Mouse (Mus musculus) kidney, adult 8-10 months (tissue): ENCODE results near the gene Gprin2.

ENCODE experiments used
- DNase-seq, 2 experiments: peaks; one replicate each; pipeline ENCODE4 v3.0.0; 2022

The Gprin2 gene

DNA sequence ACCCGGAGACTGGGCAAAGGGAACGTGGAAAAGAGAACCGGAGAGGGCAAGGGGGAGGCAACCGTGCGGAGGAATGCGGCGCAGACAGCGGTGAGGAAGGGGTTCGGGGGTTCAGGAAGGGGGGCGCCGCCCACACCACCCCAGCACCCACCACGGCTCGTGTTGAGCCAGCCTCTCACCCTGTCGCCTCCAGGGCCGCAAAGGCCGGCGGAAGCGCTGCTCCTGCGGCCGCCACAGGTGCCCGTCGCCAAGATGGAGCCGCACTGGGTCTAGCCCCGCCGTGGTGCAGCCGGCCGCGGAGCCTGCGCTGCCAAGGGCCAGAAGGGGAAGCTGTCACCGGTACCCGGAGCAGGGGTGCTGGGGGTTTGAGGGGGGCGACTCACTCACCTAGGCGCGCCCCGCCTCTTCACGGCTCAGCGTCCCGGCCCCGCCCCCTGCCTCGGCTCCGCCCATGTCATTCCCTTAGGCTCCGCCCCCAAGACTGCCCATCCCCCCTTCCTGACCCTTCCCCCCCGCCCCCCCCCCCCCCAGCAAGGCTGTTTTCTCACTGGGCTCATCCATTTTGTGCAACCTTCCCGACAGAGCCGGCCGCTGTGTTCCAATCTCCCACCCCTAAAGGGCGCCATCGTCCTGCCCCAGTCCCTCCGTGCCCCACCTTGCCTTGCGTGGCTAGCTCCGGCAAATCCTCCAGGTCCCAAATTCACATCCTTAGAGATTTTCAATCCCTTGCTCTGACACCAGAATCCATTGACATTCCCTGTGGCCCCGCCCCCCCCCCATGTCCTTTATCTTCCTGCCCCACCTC lies at the start of gene Gprin2:
Gprin2 (minus strand) TSS at position 423 of the 805 bp plus-strand sequence.
- peak in 1 of 2 experiments; percentile 15 for DNase-seq

DNA sequence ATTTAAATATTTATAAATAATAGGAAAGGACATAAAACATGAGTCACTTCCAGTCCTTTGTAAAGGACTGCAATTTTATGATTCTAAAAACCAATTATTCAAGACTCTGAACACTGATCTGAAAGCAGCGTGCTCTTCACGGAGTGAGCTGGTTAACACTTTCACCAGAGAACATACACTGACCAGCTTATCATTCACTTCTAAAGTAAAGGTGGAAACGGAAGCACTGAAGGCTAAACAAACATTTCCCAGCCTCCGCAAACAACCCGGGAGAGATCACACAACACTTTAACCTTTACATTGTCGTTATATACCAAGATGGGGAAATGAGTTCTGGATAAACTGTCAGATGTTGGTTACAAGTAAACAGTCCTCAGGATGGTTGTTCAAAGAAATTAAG lies 39.2 kb upstream of the Gprin2 start:
- no peak for DNase-seq

DNA sequence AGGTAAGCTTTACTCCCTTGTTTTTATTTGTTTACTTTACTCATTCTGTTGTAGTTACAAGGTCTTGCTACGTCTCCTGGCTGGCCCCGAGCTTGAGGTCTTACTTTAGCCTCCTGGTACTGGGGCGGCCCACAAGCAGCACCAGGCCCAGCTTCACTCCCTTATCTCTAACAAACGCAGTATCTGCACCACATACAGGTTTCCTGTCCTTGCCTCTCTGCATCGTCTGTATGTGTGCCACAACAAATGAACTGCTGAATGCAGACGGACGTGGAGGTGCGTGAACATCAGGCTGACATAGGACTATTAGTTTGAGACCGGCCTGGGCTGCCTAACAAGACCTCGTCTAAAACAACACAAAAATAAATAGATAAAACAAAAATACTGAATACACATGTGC lies 38.8 kb upstream of the Gprin2 start:
- DNase-seq, result no peak

DNA sequence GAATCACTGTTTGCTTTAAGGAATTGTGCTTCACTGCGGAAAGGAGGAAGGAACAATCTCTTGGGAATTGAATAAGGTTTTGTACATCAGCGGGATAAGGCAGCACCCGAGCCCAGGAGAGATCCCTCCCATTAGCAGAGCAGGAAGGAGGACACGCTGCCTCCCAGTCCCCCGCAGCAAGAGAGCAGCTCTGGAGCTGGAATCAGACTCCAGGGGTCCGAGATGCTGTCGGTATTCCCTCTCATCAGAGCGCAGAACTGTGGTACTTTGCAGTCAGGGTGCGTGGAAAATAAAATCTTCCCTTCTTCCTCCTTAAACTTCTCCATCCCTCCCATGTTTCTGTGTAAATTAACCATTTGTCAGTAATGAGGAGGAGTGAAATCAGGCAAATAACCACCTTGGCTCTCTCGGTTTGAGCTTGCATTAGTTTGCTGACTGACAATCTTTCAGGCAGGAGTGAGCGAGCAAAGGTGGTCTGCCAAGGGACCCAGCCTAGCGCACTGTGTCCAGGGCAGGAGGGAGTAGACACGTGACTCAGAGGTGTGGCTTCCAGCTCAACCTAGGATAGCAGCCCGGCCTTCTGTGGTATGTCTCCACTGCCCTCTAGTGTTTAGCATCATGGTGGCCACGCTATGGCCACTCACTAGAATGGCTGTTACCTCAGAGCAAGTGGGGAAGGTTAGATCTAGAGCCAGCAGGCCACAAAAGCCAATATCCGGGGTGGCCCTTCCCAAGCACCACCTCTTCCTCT lies 33.4 kb upstream of the Gprin2 start:
- DNase-seq, result peak; percentile 72 to 77

DNA sequence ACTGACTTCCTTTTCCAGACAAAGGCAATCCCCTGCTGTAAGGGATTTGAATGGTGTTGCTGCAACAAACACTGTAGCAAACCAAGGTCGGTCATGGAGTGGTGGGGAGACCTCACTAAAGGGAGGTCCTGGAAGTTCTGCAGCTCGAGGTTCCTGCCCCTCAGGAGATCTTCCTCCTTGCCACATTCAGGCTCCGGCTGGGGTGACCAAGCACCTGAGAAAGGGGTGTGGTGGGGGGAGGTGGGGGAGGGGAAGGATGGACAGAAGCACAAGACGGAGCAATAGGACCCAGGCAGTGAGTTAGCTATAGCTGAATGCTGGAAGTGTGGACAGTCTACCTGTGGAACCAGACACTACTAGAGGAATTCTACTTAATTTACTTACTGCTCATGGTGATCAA lies 32.4 kb upstream of the Gprin2 start:
- DNase-seq, result no peak

DNA sequence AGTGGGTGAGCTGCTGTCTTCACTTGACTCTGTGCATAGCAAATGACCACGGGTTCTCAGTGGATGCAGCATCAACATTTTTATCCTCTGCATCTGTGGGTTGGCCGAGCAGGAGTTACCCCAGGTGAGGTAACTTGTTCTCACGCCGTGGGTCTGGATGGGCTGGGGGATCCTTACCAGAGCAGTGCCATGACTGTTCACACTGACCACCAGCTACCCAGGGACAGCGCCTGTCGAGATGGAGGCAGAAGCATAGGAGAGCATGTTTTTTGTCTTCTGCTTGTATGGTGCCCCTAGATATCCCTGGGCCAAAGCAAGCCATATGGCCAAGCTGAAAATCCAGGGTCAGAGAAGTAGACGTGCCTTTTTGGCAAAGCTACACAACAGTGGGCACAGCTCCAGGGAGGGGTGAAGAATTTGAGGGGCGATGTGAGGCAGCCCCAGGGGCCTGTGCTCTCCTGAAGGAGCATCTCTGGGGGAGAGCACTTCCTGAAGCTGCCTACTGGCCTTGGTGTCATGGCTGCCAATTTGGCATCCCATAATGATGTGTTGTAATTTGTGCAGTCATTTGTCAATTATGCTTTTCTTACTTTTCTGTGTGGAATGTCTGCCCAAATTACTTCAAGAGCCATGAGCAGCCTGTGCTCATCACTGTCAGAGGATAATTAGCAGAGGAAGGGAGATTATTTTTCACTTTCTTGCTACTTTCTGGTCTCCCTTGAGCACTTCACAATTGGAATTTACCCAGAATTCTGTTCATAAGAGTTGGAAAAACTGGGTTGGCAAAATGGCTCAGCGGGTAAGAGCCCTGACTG lies 31.6 kb upstream of the Gprin2 start:
- no peak for DNase-seq

DNA sequence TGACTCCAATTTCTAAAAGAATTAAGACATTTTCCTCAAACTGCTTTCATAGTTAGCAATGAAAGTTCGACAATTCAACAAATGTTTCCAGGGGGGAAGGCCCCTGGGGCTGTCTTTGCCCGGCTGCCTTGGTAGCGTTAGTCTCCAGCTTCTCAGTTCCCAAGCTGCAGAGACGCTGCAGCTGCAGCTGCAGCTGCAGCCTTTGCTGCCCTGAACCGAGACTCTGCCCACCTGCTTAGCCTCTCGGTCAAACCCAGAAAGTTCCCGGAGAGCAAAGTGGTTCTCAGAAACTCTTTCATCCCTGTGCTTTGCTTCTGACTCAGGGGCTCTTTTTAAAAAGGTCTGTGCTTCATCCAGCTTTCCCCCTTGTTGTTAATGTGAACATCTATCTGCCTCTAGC lies 30.9 kb upstream of the Gprin2 start:
- no peak for DNase-seq

DNA sequence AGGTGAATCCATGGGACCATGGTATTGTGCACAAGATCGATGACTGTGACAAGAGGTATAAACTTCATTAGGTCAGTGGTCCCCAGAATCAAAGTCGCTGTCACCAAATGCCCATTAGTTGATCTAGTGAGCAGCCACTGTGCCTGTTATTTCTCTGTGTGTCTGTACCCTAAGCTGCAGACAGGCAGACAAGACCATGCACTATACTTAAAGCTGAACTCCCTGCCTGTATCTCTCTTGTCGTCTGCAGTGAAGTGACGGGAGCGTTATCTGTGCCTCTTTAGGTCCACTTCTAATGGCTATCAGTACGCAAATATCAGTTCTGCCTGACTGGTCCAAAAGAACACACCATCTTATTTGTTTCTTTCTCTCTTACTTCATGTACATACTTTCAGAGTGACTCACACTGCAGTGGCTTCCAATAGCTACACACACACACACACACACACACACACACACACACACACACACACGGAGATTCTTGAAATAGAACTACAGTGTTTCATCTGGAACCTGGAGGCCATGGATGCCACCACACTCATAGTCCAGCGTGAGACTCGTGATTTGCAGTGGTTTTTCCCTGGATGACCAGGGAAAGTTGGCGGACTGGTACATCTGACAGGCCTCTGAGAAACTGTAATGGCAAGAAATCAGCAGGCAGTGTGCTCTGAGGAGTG lies 27.5 kb upstream of the Gprin2 start:
- no peak for DNase-seq

DNA sequence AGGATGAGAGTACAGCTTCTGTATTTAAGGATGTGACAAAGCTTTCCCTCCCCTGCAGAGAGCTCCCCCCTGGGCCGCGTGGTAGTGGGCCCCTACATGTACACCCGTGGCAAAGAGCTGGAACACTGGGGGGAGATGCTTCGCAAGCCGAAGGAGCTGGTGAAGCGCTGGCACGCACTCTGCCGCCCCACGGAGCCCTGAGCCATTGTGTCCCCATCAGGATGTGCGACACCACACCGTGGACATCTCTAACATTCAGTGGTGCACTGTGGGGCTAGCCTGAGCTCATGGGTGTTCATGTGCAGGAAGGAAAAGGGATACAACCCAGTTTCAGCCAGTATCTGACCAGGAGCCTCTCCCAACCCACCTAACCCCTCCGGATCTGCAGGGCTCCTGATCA lies 26.5 kb upstream of the Gprin2 start:
- DNase-seq, result no peak

DNA sequence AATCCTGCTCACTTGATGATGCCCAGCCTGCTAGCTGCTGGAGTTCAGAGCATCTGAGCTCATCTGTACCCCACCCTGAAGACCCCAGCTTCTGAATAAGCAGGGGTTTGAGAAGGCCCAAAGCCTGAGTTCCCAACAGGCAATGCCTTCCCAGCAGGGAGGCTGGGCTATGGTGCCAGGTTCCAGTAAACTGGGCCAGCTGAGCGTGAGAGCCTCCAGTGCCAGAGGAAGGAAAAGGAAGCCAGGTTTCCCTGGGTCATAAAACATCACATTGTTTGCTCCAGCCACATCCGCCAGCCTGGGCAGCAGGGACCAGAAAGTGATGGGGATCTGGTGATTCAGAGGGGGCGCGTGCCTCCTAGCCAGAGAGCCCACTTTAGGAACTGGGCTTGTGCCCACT lies 25.1 kb upstream of the Gprin2 start:
- no peak for DNase-seq

DNA sequence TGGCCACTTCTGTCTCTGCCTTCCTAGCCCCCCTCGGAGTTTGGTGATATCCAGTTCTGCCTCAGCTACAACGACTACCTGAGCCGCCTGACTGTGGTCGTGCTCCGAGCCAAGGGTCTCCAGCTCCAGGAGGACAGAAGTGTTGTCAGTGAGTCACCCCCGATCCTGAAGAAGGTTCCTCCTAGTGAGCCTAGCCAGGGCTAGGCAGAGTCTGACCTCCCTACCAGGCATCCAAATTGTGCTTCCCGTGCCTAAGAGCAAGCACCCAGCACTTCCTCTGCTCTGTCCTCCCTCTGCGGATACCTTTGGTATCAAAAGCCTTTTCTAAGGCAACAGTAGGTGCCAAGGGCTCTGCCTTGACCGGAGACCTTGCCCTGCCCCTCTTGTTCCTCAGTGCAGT lies 24.5 kb upstream of the Gprin2 start:
- DNase-seq, result no peak

DNA sequence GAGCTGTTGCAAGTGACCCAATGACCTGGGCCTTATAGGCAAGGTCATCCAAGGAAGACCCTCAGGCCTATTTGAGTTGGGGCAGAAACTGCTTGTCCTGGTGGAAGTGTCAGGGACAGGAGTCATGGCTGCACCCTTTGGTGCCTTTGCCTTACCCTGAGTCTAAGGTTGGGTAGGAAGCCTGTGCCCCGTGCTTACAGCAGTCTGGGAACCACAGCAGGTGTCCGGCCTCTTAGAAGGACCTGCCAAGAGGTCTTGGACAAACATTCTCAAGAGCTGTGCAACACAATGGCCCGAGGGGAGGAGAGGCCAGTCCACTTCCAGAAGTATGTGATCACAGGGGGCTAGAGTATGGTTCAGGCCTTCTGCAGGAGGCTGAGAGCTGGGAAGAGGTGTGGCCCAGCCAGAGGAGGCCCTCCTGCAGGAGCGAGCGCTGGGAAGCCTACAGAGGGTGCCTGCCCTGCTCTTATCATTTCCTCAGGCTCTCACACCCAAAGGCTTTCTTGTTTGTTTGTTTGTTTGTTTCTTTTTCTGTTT lies 22.0 kb upstream of the Gprin2 start:
- no peak for DNase-seq

DNA sequence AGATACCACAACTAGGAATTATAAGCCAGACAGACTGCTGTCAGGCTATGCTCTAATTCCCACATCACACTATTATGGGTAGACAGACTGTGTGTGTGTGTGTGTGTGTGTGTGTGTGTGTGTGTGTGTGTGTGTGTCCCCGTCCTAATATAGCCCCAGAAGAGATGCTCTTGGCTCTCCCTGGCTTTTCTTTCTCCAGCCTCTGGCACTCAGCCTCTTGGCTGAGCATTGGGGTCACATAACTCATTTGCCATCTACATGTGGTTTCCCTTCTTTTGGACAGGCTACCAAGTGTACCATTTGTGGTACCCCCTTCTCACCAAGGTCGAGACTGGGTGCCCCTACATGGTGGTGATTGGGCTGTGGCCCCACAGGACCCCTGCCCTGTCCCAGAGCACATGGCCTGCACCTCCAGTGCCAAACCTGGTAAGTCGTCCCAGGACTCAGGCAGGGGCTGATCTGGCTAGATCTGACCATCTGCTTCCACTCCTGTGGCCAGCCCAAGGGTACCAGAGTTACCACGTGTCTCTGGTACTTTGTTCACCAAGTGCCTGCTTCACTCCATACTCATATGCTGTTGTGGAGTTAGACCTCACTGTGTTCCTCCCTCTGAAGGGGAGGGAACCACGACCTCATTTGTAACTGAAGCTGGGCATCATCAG lies 20.1 kb upstream of the Gprin2 start:
- no peak for DNase-seq

DNA sequence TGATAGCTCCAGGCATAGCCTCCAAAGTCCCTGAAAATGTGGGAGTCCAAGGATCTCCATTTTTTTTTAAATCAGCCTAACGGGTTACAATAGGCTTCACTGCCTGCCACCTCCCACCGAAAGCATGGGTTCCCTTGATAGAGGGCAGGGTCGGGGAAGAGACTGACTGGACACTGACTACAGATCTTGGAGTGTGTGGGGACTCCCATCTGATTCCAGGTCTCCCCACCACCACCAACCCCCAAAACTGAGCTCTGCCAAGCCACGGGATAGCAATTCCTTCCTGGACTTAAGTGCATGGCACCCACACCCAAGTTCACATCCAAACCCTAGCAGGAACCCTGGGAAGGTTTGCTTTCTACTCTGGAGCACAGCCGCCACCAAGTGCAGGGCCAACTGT lies 19.0 kb upstream of the Gprin2 start:
- no peak for DNase-seq

DNA sequence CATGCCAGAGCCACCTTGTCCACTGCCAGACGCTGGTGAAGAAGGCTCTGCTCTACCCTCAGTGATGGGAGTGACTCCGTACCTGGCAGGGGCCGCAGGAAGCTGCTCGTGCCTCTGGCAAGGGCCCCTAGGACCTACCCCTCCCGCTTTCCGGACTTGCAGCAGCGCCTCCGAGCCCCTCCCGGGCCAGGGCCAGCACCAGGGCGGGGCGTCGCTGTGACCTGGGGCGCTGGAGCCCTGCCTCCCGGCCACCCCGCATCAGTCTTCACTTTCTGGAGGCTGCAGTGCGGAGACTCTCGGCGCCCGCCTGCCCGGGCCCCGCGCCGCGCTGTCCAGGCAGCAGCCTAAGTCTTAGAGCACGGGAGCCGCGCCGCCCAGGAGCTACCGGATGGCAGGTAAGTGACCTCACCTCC lies 18.3 kb upstream of the Gprin2 start:
- DNase-seq, result no peak

DNA sequence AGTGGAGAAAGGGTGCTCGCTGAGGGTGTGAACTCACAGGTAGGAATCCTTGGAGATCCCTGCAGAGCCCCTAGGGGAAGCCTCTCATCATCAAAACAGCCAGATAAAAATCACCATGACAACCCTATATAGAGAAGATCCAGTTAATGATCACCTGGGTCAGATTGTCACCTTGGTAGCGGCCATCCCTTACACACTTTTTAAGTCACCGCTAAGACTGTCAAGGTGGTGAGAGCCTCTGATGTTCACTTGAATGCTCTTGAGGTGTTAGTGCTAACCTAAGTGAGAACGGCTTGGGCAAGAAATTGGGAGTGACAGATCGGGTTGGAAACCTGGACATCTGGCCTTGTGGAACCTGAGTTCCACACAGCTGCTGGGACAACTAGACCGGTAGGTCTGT lies 17.8 kb upstream of the Gprin2 start, which contains the start of gene Syt15:
Syt15 (plus strand) TSS at position 301 of the 400 bp plus-strand sequence.
- DNase-seq, result no peak

DNA sequence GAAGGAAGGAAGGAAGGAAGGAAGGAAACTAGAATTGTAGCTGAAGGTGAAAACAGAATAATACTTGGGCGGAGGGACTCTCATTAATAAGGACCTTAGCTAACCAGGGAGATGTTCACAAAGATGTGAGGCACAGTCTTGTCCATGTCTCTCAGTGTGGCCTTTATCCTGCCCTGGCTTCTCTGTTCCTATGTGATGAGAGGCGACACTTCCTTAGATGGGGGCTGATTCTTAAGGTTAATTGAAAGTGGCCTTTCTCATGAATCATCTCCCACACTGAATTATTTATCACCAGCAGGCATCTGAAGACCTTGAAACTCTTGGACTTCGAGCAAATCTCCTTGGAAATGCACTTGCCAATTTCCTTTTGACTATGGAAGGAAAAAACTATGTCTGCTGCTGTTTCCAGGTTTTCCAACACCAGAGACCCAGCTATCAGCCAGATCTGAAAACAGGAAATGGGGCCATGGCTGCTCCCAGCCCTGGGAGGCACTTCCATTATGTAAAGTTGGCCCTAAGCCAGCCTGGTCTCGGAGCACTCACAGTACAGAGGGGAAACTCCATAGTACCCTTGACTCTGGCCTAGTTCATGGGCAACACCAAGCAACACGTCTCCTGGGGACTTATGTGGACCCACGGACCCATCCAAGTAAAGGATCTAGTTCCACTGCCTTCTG lies 14.1 kb upstream of the Gprin2 start:
- DNase-seq, result peak in 1 of 2 experiments; percentile 18

DNA sequence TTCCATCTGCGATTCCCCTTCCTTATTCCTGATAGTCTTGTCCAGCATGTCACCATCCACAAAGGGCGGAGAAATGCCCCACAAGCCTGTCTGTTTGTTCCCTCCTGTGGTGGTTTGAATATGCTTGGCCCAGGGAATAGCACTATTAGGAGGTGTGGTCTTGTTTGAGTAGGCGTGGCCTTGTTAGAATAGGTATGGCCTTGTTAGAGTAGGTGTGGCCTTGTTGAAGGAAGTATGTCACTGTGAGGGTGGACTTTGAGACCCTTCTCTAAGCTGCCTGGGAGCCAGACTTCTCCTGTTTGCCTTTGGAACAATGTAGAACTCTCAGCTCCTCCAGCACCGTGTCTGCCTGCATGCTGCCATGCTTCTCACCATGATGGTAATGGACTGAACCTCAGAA lies 8.5 kb upstream of the Gprin2 start:
- DNase-seq, result no peak

DNA sequence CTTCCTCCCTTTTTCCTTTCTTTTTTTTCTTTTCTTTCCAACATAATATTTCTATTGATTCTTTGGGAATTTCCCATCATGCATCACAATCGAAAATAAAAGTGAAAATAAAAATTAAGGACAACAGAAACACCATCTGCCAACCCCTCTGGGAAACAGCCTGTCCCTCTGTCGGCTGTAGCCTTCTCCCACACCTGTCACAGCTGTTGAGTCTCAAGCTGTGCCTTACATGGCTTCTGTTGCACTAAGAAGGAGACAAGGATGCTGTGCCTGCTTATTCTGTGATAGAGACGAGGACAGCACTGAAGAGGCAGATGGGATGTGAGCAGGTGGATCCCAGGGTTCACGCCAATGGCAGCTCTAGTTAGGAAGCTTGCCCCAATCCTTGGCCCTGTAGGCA lies 7.6 kb upstream of the Gprin2 start:
- DNase-seq, result no peak

DNA sequence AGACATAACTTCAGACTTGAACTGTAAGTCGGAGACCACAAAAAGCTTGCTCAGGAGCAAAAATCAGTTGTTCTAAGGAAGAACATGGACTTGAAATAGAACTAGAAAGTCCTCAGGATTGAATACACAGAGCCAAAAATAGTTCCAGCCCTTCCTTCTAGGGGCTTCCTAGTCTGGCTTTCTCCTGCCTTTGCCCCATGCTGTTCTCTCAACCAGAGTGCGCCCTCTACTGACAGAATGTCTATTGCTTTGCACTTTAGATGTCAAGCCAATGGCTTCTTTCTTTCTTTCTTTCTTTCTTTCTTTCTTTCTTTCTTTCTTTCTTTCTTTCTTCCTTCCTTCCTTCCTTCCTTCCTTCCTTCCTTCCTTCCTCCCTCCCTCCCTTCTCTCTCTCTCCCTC lies 7.2 kb upstream of the Gprin2 start:
- DNase-seq, result peak in 1 of 2 experiments; percentile 32

DNA sequence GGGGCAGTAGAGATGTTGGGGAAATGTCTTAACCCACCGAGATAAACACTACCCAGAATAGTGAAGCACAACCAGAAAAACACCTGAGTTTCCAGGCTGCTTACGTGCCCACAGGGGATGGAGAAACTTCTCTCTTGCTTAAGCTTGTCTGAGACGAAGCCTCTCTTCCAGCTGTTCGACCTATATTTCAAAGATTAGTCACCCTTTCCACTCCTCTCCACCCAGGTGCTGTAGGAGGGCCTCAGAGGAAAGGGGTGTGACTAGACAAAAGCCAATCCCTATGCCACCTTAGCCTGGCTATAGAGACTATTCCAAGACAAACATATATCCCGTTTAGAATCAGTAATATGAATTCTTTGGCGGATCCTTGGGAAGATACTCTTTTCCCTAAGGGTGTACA lies 6.5 kb upstream of the Gprin2 start:
- DNase-seq, result no peak
